Mouse (Mus musculus) left cerebral cortex, adult 11 months (tissue): Measurements from ENCODE around the gene Baiap2.

Experiments used
- DNase-seq: peaks from one replicate; pipeline ENCODE4 v3.0.0; 2022; ENCODE audit warnings: low spot score

Gene Baiap2

DNA sequence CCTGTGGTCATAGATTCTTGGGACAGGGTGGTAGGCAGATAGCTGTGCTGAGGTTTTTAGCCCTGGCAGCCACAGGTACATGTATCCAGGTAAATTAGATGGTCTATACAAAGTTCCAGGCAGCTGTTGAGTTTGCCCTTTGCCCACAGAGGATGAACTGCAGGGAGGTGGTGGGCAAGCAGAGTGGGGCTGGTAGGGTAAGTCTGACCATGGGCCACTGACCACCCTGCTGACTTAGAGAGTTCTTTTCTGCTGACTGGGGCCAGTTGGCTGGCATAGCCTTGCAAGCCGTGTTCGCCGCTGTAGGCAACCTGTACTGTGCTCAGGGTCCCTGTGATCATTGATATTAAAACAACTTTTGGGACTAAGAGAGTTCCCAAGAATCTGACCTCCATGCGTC, 36.1 kb downstream of the Baiap2 start:
- no peak for DNase-seq

- DNase-seq: no peak
Observed at GRCm38 (mm10) chr11:119979596-119980385, 37.2 kb downstream of the Baiap2 start.

DNA sequence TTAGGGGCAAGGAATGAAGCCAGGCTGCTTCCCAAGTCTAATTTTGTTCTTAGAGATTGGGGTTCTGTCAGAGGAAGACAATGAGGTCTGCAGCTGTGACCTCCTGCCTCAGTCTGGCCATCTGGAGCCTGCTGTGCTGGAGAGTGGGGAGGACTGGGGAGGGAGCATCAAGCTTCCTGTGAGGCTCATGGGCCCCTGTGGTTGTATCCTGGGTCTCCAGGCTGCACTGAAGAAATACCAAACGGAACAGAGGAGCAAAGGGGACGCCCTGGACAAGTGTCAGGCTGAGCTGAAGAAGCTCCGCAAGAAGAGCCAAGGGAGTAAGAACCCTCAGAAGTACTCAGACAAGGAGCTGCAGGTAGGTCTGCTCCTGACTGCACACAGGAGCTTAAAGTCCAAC, 39.2 kb downstream of the Baiap2 start:
- no peak for DNase-seq

- no peak for DNase-seq
Observed at GRCm38 (mm10) chr11:119982236-119982635, 39.7 kb downstream of the Baiap2 start.

- DNase-seq: no peak
Observed at GRCm38 (mm10) chr11:119983151-119983550, 40.6 kb downstream of the Baiap2 start.

DNA sequence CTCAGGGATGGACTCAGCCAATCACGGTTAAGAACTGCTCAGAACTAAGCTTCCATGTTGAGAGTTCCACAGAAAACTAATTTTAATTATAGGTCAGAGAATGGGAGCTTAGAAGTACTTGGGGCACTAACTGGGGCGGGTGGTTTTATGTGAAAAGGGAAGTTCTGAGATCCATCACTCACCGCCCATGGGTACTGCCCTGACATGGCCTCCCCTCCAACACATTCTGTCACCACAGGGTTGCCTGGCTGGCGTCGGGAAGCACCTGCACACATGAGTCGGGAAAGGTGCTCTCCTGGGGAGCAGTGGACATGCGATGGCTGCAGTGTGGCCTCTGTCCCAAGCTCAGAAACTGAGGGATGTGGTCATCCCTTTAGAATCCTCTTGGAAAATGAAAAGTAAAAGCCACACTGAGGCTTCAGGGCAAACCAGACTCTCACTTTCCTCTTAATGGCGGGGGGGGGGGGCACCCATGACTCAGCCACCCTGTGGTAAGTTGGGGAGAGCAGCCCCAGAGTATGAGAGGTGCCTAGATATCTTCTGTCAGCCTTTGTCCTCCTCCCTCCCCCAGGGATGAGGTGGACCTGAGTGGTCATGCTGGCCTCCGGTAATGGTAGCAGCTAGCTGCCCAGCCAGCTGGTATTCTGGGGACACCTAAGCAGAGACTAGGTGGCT, 44.3 kb downstream of the Baiap2 start:
- DNase-seq: no peak

GRCm38 (mm10) chr11:119987876-119988275, 45.3 kb downstream of the Baiap2 start:
- no peak for DNase-seq

GRCm38 (mm10) chr11:119988391-119988790, 45.8 kb downstream of the Baiap2 start:
- no peak for DNase-seq

GRCm38 (mm10) chr11:119989115-119989564, 46.6 kb downstream of the Baiap2 start:
- peak; percentile 65 for DNase-seq

DNA sequence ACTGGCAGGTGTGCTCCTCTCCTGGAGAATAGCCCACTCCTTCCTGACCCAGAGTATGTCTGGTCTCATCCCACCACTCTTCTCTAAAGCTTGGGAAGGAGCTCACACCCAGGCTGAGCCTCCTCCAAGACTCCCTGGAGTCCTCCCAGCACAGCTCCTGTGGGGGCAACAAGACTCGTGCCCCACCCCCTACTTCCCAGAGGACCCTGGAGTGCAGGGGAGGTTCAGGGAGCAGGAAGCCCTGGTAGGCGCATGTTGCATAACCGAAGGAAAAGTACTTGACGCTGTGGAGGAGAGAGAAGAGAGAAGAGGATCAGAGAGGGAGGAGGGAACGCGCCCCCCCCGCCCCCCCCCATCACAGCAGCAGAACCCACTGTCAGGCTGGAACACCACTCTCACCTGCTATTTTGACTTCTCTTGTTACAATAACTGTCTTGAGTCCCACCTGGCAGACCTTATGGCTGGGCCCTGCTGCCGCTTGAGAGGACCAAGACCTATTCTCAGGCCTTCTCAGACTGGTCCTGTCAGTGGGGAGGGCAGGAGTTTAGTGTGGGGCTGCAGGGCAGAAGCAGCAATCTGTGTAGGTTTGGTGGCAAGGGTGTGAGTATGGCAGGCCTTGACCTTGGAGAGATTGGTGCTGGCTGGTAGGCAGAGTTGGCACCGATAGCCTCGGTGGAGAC, 48.2 kb downstream of the Baiap2 start:
- no peak for DNase-seq

GRCm38 (mm10) chr11:119991338-119991678, 48.7 kb downstream of the Baiap2 start:
- peak; percentile 92 for DNase-seq

DNA sequence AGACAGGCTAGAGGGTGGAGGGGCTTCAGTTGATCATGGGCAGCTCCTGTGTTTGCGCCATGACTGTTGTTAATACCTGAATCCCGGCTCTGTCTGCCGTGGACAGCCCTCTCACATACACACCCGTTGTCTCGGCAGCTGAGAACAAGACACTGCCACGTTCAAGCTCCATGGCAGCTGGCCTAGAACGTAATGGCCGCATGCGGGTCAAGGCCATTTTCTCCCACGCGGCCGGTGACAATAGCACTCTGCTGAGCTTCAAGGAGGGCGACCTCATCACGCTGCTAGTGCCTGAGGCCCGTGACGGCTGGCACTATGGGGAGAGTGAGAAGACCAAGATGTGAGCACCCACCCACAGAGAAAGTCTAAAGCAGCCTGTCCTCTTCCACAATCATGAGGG, 54.8 kb downstream of the Baiap2 start:
- DNase-seq: no peak

DNA sequence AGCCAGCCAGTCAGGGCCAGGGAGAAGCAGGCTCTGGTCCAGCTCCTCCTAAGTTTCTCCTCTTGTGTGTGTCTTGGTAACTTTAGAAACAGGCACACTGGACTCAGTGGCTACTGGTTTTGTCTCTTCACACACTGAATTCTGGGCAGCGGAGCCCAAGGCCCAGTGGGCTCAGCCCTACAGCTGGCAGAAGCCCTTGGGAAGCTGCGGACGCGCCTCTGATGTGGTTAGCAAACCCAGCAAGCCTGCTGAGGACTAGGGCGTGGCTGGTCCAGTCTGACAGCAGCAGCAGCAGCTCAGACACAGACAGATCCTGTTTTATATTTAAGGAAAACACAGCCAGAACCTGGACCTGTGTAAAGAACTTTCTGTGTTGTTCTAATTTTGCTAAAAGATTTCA, 59.5 kb downstream of the Baiap2 start:
- DNase-seq: no peak

- no peak for DNase-seq
Observed at GRCm38 (mm10) chr11:120002634-120003220, 60.2 kb downstream of the Baiap2 start.

- no peak for DNase-seq
Observed at GRCm38 (mm10) chr11:120005434-120006317, 63.1 kb downstream of the Baiap2 start.

DNA sequence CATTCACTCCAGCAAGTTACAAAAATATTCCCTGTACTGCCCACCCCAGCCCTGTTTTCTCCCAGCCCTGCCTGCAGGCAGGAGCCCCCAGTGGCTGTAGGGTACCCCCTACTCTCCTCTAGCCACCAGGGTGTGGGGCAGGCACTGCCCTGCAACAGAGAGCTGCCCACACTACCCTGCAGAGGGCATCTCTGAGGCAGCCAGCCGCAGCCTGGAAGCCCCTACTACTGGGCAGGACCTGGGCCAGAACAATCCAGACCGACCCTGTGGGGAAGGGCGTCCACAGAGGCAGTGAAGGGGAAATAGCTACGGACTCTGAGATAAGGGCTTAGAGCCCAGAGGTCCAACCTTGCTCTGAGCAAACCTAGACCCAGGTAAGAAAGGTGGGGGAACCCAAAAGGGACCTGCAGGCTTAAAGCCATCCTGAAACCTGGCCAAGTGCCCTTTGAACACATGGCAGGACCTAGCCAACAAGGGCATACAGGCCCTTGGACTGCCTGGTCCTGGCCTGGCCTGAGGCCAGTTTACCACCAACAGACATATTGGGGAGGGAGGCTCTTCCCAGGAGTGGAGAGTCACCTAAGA, 65.0 kb downstream of the Baiap2 start:
- DNase-seq: no peak

DNA sequence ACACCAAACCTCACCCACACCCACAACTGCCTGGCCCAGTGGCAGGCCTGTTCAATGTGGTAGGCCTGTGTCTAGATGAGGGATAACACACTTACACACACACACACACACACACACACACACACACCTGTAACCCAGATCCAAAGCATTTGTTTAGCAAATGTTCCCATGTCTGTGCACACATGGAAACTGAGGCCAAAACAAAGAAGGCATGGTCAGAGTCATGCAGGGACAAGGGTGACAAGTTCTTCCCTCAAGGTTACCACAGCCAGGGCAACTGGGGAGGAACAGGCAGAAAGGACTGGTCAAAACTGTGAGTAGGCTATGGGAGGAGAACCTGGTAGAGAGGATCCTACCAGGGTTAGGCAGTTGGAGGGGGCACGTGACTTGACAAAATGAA, 65.9 kb downstream of the Baiap2 start:
- no peak for DNase-seq

GRCm38 (mm10) chr11:120008956-120009355, 66.4 kb downstream of the Baiap2 start:
- no peak for DNase-seq

DNA sequence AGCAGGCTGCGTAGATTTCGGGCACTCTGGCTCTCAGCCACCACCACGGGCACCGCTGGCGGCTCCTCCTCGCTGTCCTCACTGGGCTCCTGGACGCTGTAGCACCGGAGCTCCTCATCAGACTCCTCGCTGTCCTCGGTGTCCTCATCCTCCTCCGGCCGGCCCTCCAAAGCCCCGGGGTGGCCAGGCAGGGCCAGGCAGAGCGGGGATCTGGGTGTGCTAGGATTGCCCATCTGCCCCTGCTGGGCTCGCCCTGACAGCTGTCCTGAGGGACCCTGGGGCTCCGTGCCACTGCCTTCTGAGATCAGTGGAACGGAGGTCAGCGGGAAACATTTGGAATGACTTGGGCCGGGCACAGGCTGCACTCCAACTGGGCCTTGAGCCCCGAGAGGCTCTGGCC, 67.4 kb downstream of the Baiap2 start:
- DNase-seq: no peak

GRCm38 (mm10) chr11:120011114-120011760, 68.7 kb downstream of the Baiap2 start:
- DNase-seq: no peak
